Mouse (Mus musculus): ENCODE results near the gene Aco2. TPM values are rescaled to one million over a fixed set of nuclear protein-coding genes. Genes with fewer than 3 reads are reported as not detected.

Aco2 gene
- polyA plus RNA-seq, 1 experiment = 621 TPM

GRCm38 (mm10) chr15:81951159-81951558 lies 79.0 kb downstream of the Aco2 start:
- Histone ChIP-seq H3K27me3 (ENCODE audit: control insufficient read depth, insufficient read depth, low read length) (no peaks in the 10 kb centered on the region), H3K27ac (ENCODE audit: insufficient read depth, low read length) (no peak overlapping the region), H3K4me3 (replicated peaks; ENCODE audit: insufficient read depth, low read depth, low read length) (no peak overlapping the region), H3K4me1 (ENCODE audit: control insufficient read depth, insufficient read depth, low read length) (peaks cover 22% of the 10 kb centered on the region)
- TF ChIP-seq POLR2A (IDR thresholded peaks at IDR 0.05; ENCODE audit: borderline replicate concordance, insufficient read depth, low read length) (no peak), CTCF (IDR thresholded peaks at IDR 0.05; ENCODE audit: borderline replicate concordance, insufficient read depth, low read depth, low read length) (no peak)
- peak in 1 of 2 experiments; percentile 23 for DNase-seq
- WGBS = 75% methylated on average over 9 of the region's 9 CpGs

GRCm38 (mm10) chr15:81952310-81952709 lies 80.2 kb downstream of the Aco2 start:
- peak in 1 of 2 experiments; percentile 33 for DNase-seq
- Histone ChIP-seq H3K4me1 (ENCODE audit: control insufficient read depth, insufficient read depth, low read length) (peaks cover 29% of the 10 kb centered on the region), H3K4me3 (replicated peaks; ENCODE audit: insufficient read depth, low read depth, low read length) (no peak overlapping the region), H3K27ac (ENCODE audit: insufficient read depth, low read length) (no peak overlapping the region), H3K27me3 (ENCODE audit: control insufficient read depth, insufficient read depth, low read length) (no peaks in the 10 kb centered on the region)
- no peak for TF ChIP-seq POLR2A (IDR thresholded peaks at IDR 0.05; ENCODE audit: borderline replicate concordance, insufficient read depth, low read length)
- no peak for TF ChIP-seq CTCF (IDR thresholded peaks at IDR 0.05; ENCODE audit: borderline replicate concordance, insufficient read depth, low read depth, low read length)
- WGBS = 65% methylated on average over 4 of the region's 4 CpGs

- WGBS = 17% methylated on average over 9 of the region's 9 CpGs
- DNase-seq = peak; percentile 80 to 89
- H3K27ac ChIP-seq (ENCODE audit: insufficient read depth, low read length) = peak overlapping the region; percentile 9; the same call in 1 of the 2 replicates
- no peak overlapping the region for H3K4me3 ChIP-seq (replicated peaks; ENCODE audit: insufficient read depth, low read depth, low read length)
- H3K4me1 ChIP-seq (ENCODE audit: control insufficient read depth, insufficient read depth, low read length) = peaks cover 29% of the 10 kb centered on the region
- TF ChIP-seq POLR2A (IDR thresholded peaks at IDR 0.05; ENCODE audit: borderline replicate concordance, insufficient read depth, low read length) (no peak), CTCF (IDR thresholded peaks at IDR 0.05; ENCODE audit: borderline replicate concordance, insufficient read depth, low read depth, low read length) (no peak)
- H3K27me3 ChIP-seq (ENCODE audit: control insufficient read depth, insufficient read depth, low read length) = no peaks in the 10 kb centered on the region
Measured at GRCm38 (mm10) chr15:81954151-81954583, 82.1 kb downstream of the Aco2 start.

GRCm38 (mm10) chr15:81954716-81955115 lies 82.6 kb downstream of the Aco2 start:
- Histone ChIP-seq H3K4me1 (ENCODE audit: control insufficient read depth, insufficient read depth, low read length) (peaks cover 29% of the 10 kb centered on the region), H3K4me3 (replicated peaks; ENCODE audit: insufficient read depth, low read depth, low read length) (no peak overlapping the region), H3K27ac (ENCODE audit: insufficient read depth, low read length) (peak overlapping the region; percentile 9; the same call in 1 of the 2 replicates), H3K27me3 (ENCODE audit: control insufficient read depth, insufficient read depth, low read length) (no peaks in the 10 kb centered on the region)
- DNase-seq = no peak
- 82% methylated on average over 6 of the region's 6 CpGs for WGBS
- TF ChIP-seq CTCF (IDR thresholded peaks at IDR 0.05; ENCODE audit: borderline replicate concordance, insufficient read depth, low read depth, low read length) (no peak), POLR2A (IDR thresholded peaks at IDR 0.05; ENCODE audit: borderline replicate concordance, insufficient read depth, low read length) (no peak)

- Histone ChIP-seq H3K27ac (ENCODE audit: insufficient read depth, low read length) (no peak overlapping the region), H3K4me3 (replicated peaks; ENCODE audit: insufficient read depth, low read depth, low read length) (no peak overlapping the region), H3K4me1 (ENCODE audit: control insufficient read depth, insufficient read depth, low read length) (peaks cover 29% of the 10 kb centered on the region), H3K27me3 (ENCODE audit: control insufficient read depth, insufficient read depth, low read length) (no peaks in the 10 kb centered on the region)
- DNase-seq = no peak
- TF ChIP-seq CTCF (IDR thresholded peaks at IDR 0.05; ENCODE audit: borderline replicate concordance, insufficient read depth, low read depth, low read length) (no peak), POLR2A (IDR thresholded peaks at IDR 0.05; ENCODE audit: borderline replicate concordance, insufficient read depth, low read length) (no peak)
- 95% methylated on average over 15 of the region's 15 CpGs for WGBS
Measured at GRCm38 (mm10) chr15:81955414-81955813, 83.3 kb downstream of the Aco2 start.

- Histone ChIP-seq H3K27me3 (ENCODE audit: control insufficient read depth, insufficient read depth, low read length) (no peaks in the 10 kb centered on the region), H3K27ac (ENCODE audit: insufficient read depth, low read length) (no peak overlapping the region), H3K4me1 (ENCODE audit: control insufficient read depth, insufficient read depth, low read length) (peaks cover 23% of the 10 kb centered on the region), H3K4me3 (replicated peaks; ENCODE audit: insufficient read depth, low read depth, low read length) (no peak overlapping the region)
- TF ChIP-seq CTCF (IDR thresholded peaks at IDR 0.05; ENCODE audit: borderline replicate concordance, insufficient read depth, low read depth, low read length) = peak; percentile 73
- no peak for TF ChIP-seq POLR2A (IDR thresholded peaks at IDR 0.05; ENCODE audit: borderline replicate concordance, insufficient read depth, low read length)
- peak; percentile 59 to 68 for DNase-seq
- 8% methylated on average over 8 of the region's 8 CpGs for WGBS
Measured at GRCm38 (mm10) chr15:81956457-81956856, 84.3 kb downstream of the Aco2 start.

GRCm38 (mm10) chr15:81957598-81957997 lies 85.5 kb downstream of the Aco2 start:
- Histone ChIP-seq H3K4me3 (replicated peaks; ENCODE audit: insufficient read depth, low read depth, low read length) (no peak overlapping the region), H3K27ac (ENCODE audit: insufficient read depth, low read length) (no peak overlapping the region), H3K4me1 (ENCODE audit: control insufficient read depth, insufficient read depth, low read length) (peaks cover 18% of the 10 kb centered on the region), H3K27me3 (ENCODE audit: control insufficient read depth, insufficient read depth, low read length) (no peaks in the 10 kb centered on the region)
- TF ChIP-seq CTCF (IDR thresholded peaks at IDR 0.05; ENCODE audit: borderline replicate concordance, insufficient read depth, low read depth, low read length) (no peak), POLR2A (IDR thresholded peaks at IDR 0.05; ENCODE audit: borderline replicate concordance, insufficient read depth, low read length) (no peak)
- 80% methylated on average over 11 of the region's 11 CpGs for WGBS
- no peak for DNase-seq

GRCm38 (mm10) chr15:81958906-81959305 lies 86.8 kb downstream of the Aco2 start:
- DNase-seq = no peak
- no peak for TF ChIP-seq POLR2A (IDR thresholded peaks at IDR 0.05; ENCODE audit: borderline replicate concordance, insufficient read depth, low read length)
- Histone ChIP-seq H3K4me1 (ENCODE audit: control insufficient read depth, insufficient read depth, low read length) (peaks cover 15% of the 10 kb centered on the region), H3K4me3 (replicated peaks; ENCODE audit: insufficient read depth, low read depth, low read length) (no peak overlapping the region), H3K27me3 (ENCODE audit: control insufficient read depth, insufficient read depth, low read length) (no peaks in the 10 kb centered on the region), H3K27ac (ENCODE audit: insufficient read depth, low read length) (no peak overlapping the region)
- WGBS = 60% methylated on average over 3 of the region's 3 CpGs
